Mouse (Mus musculus) urinary bladder, adult 18-20 months (tissue): Measurements from ENCODE around the gene Wdr90.

Experiments
- DNase-seq, 2 experiments: peaks; one replicate each; pipeline ENCODE4 v3.0.0; 2022; ENCODE audit warnings: low spot score in 2 of 2, mixed read lengths in 2 of 2

The Wdr90 gene

DNA sequence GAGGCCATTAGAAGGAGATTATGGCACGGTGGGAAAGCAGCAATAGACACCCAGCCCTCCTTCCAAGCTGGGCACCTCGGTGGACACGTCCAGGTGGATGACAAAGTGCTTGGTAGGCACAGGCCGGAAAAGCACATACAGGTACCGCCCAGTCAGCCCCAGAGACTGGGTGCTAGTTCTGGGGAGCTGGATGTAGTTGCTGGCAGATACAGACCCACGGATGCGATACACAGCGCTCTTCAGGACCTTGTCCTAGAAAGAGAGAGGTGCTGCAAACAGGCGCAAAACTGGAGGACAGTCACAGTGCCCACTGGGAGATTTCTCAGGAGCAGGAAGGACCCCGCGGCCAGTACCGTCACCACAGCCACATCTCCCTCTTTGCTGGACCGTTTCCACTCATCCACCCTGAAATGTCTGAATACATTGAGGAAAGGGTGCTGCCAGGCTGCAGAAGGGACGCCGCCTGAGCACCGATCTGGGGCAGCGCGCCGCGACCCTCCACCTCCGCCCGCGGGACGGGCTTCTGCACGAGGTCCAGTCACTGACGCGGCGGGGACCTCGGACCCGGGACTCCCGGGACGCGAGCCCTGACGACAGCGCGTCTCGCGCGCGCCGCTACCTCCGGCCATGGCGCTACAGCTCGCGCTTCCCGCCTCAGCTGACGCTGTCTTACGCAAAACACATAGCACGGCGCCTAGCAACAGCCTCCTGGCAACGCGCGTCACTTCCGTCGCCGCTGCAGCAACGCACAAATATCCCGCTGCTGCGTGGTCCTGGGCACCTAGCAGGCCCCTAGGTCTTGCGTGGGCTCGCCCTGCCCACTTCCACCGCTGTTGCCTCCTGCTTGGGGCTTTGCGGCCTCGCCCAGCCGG lies at the start of gene Wdr90:
TSS of gene Wdr90 (minus strand) at position 670 of the 872 bp plus-strand sequence.
- DNase-seq, result peak; percentile 83 to 85

DNA sequence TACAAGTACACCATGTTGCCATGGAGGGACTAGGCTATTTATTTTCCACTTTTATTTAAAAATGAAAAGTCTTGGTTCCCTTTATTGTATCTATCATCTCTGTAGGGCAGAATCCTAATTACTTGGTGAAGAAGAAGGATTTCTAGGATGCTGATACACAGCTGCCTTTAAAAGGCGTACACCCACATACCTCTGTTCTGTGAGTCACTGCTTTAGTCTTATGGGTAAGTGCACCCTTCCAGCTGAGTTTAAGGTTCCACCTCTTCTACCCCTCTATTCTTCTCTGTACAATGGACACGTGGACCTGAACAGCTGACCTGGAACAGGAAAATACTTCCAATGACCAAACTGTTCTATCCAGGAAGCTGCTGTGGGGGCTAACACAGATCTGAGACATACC lies 46.3 kb upstream of the Wdr90 start:
- DNase-seq, result no peak

GRCm38 (mm10) chr17:25903061-25903460 lies 41.8 kb upstream of the Wdr90 start:
- no peak for DNase-seq

DNA sequence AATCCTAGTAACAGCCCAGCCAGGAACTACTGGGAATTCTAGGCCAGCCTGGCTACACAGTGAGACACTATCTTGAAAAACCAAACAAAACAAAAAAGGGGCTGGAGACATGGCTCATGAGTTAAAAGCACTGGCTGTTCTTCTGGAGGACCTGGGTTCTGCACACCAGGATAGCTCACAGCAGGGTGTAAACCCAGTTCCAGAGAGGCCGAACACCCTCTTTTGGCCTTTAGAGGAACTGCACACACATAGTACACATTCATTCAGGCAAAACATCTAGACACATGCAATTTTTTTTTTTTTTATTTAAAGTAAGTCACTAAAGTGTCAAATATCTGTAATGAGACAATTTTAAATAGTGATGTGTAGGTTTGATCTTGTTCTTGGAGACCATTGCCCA lies 38.9 kb upstream of the Wdr90 start:
- DNase-seq, result no peak

- no peak for DNase-seq
Measured at GRCm38 (mm10) chr17:25895891-25896290, 34.6 kb upstream of the Wdr90 start.

GRCm38 (mm10) chr17:25895415-25895814 lies 34.1 kb upstream of the Wdr90 start:
- no peak for DNase-seq

DNA sequence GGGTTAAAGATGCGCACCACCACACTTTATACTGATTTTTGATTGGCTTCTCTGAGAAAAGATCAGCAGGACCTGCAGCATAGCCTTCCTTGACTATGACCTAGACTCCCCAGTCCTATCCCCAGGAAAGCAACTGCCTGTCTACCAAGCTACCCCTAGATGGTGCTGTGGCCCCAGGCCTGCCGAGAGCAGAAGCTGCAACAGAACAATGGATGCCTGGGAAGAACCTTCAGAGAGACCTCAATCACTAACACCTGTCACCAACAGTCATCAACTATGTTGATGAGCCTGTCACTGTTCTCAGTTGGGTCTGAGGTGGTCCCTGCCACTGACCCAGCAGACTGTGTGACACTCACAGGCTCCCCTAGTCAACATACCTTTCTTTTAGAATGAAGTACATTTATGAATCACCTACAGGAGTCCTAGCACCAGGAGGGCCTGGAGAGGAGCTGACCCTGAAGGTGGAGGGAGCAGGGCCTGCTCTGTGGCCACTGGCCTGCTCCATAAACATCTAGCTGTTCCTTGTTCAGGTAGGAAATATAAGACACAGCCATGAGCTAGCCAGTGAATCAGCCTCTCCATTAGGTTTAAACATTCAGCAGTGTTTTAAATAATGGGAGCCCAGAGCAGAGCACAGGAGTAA lies 32.8 kb upstream of the Wdr90 start:
- peak in 1 of 2 experiments; percentile 39 for DNase-seq

GRCm38 (mm10) chr17:25888837-25889236 lies 27.5 kb upstream of the Wdr90 start:
- DNase-seq, result no peak

- no peak for DNase-seq
Measured at GRCm38 (mm10) chr17:25887467-25887866, 26.2 kb upstream of the Wdr90 start.

DNA sequence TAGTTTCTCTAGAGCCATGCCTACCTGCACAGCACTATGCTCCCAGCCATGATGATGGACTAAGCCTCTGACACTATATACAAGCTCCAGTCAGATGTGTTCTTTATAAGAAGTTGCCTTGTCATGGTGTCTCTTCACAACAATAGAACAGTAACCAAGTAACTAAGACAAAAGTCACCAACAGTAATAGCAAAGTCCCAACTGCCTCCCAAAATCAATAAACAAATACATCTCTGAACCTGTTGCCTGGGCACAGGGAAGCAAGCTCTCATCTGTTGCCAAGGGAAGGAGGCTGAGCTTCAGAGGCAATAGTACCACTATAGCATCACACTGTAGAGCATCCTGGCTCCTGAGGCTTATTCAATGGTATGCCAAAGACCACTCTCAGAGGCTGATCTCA lies 25.5 kb upstream of the Wdr90 start:
- no peak for DNase-seq

DNA sequence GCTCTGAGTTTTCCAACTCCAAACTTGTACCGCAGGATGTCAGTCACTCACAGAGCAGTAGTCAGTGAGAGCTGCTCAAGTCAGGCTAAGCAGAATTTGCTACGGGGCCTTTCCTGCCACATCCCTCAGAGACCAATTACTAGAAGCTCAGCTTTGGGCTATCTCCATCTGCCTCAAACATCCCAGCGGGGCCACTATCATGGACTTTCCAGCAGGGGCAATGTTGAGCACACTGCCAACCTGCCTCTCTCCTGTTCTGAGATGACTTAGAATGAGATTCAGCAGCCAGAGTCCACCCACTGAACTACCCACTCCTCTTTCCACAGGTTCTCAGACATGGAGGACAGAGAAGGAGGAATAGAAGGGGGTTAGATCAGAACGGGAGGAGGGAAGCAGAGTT lies 24.3 kb upstream of the Wdr90 start:
- no peak for DNase-seq

- DNase-seq, result no peak
Measured at GRCm38 (mm10) chr17:25883824-25884223, 22.5 kb upstream of the Wdr90 start.

DNA sequence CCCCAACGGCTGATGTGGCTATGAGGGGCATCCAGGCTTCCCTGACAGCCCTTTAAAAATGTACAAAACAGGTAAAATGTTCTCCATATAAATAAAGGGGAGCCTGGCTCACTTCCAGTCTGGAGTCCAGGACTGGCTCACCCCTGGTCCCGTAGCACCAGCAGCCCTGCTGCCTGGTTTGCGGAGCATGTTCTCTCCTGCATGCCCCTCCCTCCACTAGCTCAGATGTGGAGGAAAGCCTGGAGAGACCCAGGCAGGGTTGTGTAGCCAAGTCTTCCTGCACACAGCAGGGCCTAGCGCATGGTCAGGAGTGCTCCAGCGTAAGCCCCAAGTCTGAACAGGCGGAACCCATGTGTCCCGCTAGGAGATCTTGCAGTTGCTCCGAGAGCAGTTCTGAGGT lies 22.0 kb upstream of the Wdr90 start:
- DNase-seq, result no peak

DNA sequence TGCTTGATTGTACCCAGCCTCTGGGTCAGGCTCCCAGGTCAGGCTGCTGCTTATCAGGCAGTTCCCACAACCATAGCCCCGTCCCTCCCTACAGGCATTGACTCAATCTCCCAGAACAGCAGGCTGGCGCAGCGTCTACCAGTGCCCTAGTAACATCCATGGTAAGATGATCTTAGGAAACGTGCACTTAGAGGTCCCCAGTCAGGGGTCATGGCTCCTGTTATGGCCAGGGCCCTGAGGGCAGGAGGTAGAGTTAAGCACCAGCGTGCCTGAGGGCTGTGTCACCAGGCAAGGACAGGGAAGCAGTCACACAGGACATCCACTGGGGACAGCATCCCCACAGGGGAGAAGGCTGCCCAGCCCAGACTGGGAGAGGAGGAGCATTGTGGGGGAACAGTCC lies 21.0 kb upstream of the Wdr90 start:
- no peak for DNase-seq

GRCm38 (mm10) chr17:25881691-25882090 lies 20.4 kb upstream of the Wdr90 start:
- DNase-seq, result no peak

DNA sequence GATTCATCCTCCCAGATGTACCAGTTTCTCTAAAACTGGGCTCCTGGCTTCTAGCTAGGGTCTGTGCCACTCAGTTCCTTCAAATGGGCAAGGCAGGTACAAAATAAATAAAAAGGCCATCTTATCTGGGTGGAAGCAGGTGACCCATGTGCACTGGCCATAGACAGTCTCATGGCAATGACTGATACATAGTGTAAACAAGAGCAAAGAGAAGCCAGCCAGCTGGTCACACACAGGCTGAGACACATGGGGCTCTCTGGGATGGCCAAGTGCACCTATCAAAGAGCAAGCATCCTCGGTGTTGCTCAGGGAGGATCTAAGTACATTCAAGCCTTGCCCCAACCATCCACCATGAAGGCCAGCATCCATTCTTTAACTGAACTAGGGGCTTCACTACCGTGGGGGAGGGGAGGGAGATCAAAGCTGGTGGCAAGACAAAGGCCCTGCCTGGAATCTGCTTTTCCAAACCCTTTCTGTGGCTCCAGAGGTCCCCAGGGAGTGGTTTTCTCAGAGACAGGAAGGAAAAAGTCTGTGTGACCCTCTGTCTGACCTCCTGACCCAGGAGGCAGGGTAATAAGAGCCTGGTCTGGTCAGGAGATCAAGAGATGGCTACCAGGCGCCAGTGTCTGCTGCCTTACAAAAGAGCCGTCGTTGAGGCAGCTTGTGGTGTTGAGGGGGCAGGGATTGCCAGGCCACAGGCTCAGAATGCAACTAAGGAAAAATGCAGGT lies 19.8 kb upstream of the Wdr90 start:
- no peak for DNase-seq

DNA sequence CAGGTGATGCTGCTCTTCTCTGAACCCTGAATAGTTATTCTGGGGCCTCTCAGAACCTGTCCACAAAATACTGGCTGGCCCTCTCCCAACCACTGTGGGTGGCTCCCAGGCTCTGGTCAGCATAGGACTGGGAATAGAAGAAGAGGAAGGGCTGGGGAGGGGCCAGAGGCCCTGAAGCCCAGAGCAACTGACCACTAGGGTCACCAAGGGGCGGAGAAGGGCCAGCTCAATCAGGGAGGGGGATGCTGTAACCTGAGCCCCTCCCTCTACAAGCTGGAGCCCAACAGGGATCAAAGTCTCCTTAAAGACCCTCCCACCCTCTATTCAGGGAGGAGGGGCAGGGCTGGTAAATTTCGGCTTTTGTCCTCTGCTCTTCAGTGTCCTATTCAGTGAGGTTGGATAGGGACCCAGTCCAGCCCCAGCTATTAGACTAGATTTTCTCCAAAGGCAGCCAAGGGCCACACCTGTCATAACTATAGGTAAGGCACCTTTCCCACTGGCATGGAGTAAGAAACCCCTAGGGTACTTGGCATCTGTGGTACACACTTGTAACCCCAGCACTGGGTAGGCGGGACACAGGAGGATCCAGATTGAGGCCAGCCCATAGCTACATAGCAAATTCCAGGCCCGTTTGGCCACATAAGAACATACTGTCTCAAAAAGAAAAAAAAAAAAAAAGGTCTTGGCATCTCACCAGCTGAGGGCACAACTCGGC lies 19.1 kb upstream of the Wdr90 start, which contains the start of gene Wfikkn1:
TSS of gene Wfikkn1 (minus strand) at position 663 of the 715 bp plus-strand sequence.
- DNase-seq, result no peak

DNA sequence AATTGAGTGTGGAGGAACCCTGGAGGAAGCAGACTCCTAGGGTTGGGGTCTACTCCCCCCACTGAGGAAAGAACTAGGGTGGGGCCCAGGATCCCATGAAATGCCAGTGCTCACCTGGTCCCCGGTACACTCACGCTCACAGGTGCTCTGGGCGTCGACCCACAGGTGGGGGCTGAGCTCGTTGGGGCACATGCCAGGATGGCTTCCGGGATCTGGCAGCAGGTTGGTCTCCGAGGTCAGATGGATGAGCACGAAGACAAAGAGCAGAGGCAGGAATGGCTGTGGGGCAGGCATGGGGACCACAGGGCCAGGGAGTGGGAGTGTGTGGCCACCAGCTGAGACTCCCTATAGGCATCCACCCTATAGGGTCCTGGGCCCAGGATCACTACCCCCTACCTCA lies 18.4 kb upstream of the Wdr90 start:
- DNase-seq, result no peak

GRCm38 (mm10) chr17:25879261-25879660 lies 18.0 kb upstream of the Wdr90 start:
- DNase-seq, result no peak

- no peak for DNase-seq
Measured at GRCm38 (mm10) chr17:25878611-25879180, 17.4 kb upstream of the Wdr90 start.
